Mouse (Mus musculus) frontal cortex, postnatal 14 days (tissue): ENCODE measurements at regions not wholly inside any gene's neighbourhood (a gene's known extent, or its start where the extent isn't known, plus 50 kb on each side); places are given as distances from the start of the nearest gene placed in this dataset.

Experiments used
- DNase-seq, 2 experiments: peaks; one replicate each; pipeline ENCODE4 v3.0.0; 2022; ENCODE audit warnings: low spot score in 2 of 2

DNA sequence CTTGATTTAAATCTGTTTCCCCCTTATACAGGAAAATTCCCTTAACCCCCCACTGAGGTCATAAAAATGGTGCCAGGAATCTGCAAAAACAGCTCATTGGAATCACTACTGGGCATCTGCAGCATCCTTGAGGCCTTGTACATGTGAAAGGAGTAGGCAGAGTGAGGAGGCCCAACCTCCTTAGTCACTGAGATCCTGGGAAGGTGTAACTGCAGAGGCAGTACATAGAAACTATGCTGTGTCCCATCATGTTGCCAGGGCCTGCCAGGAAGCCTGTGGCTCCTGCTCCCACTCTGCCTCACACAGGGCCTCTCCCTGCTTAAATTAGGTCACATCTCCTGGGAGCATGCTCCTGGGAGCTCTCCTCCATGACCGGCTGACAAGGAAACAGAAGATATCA lies 85.7 kb upstream of the Gm9972 start:
- DNase-seq, result no peak

DNA sequence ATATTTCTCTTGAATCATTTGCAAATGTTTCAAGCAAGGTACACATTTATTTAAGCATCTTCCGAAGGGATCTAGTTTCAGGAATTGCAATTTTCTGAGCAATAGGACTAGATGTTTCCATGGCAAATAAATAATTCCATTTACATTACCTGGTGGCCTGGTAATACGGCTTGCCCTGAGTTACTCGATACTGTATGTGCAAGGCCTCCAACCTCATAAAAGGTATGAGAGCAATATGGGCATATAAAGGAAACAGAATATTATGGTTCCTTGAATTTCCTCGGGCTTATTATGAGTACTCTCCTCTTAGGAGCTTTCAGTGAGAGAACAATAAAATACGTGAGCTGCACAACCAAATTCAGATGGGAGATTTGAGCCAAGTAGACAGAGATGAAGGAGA lies 81.4 kb upstream of the Gm9972 start:
- no peak for DNase-seq

DNA sequence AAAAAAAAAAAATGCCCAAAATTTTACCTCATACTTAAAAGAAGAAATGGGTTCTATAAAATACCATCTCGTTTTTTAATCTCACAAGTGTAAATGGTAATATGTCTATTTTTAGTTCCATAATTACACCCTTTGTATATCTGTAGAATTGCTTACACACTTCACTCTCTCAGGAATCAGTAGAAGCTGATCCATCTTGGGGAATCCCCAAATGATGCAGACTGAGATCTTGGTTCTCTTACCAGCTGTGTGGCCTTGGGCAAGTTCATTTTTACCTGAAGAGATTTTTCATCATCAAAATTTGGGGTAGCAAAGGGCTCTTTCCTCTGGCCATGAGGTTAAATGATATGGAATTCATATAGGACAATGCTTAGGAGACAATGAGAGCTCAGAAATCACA lies 69.8 kb upstream of the Gm9972 start:
- DNase-seq, result no peak

DNA sequence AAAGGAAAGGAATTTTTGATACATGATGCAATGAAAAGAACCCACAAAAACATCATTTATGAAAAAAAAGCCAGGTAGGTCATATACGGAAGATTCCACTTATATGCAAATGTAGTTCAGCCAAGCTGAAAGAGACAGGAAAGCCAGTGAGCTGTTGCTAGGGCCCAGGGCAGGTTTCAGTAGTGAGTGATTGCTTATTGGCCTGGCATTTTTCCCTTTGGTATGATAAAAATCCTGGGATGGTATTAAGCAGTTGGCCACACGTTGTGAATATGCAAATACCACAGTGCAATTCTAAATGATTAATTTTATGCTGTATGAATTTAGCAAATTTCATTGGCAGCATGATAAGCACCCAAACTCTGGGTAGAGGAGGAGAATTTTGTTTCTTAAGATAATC lies 57.3 kb upstream of the Gm9972 start:
- DNase-seq, result no peak
